Mouse (Mus musculus): Measurements from ENCODE around the gene Spred2. TPM values are rescaled to one million over a fixed set of nuclear protein-coding genes. Genes with fewer than 3 reads are reported as not detected.

Spred2 gene
- polyA plus RNA-seq, 1 experiment, result not detected

DNA sequence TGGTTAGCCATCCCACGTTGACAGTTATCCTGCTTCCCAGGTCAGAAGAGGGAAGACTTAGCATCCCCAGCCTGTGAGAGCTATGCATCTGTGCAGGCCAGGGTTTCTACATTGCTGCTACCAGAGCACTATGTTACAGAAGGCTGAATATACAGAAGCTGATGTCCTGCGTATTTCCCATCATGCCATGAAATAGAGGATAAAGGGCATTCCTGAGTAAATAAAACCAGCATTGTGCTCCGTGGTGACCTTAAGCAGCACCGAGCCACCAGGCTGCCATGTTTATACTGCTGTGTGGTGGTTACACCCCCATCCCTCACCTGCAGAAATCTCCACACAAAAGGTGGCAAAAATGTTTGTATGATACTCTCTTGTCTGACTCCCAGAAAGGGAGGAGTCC lies 78.7 kb downstream of the Spred2 start:
- TF ChIP-seq CTCF (IDR thresholded peaks at IDR 0.05; ENCODE audit: insufficient read depth, low read depth, low read length) (no peak), POLR2A (IDR thresholded peaks at IDR 0.05; ENCODE audit: insufficient read depth, low read depth, low read length) (no peak)
- Histone ChIP-seq H3K4me1 (ENCODE audit: control insufficient read depth, insufficient read depth, low read length) (no peaks in the 10 kb centered on the region), H3K27ac (ENCODE audit: insufficient read depth, low read depth, low read length) (no peak overlapping the region), H3K4me3 (ENCODE audit: insufficient read depth, low read depth, low read length) (no peak overlapping the region)
- 86% methylated on average over 4 of the region's 4 CpGs for WGBS

DNA sequence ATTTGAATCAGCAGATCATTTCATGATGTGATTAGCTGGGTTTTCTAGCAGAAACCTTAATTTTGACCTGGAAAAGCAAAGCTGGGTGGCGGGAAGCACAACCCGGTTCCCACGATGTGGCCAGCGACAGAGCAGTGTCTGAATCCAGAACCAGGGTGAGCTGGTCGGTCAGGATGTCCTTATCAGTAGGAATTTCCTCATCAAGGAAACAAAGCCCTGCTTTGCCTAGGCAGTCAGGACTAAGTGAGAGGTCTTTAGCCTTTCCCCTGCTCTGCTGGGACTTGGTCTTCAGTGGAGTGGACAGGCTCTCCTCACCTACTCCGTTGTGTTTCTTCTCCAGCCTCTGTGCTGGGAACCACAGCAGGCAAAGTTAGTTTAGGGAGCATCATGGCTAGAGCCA lies 83.5 kb downstream of the Spred2 start:
- Histone ChIP-seq H3K4me1 (ENCODE audit: control insufficient read depth, insufficient read depth, low read length) (peaks cover 5% of the 10 kb centered on the region; the same call in 1 of the 2 replicates), H3K27ac (ENCODE audit: insufficient read depth, low read depth, low read length) (no peak overlapping the region), H3K4me3 (ENCODE audit: insufficient read depth, low read depth, low read length) (no peak overlapping the region)
- 91% methylated on average over 6 of the region's 6 CpGs for WGBS
- TF ChIP-seq POLR2A (IDR thresholded peaks at IDR 0.05; ENCODE audit: insufficient read depth, low read depth, low read length), result no peak
- no peak for TF ChIP-seq CTCF (IDR thresholded peaks at IDR 0.05; ENCODE audit: insufficient read depth, low read depth, low read length)

DNA sequence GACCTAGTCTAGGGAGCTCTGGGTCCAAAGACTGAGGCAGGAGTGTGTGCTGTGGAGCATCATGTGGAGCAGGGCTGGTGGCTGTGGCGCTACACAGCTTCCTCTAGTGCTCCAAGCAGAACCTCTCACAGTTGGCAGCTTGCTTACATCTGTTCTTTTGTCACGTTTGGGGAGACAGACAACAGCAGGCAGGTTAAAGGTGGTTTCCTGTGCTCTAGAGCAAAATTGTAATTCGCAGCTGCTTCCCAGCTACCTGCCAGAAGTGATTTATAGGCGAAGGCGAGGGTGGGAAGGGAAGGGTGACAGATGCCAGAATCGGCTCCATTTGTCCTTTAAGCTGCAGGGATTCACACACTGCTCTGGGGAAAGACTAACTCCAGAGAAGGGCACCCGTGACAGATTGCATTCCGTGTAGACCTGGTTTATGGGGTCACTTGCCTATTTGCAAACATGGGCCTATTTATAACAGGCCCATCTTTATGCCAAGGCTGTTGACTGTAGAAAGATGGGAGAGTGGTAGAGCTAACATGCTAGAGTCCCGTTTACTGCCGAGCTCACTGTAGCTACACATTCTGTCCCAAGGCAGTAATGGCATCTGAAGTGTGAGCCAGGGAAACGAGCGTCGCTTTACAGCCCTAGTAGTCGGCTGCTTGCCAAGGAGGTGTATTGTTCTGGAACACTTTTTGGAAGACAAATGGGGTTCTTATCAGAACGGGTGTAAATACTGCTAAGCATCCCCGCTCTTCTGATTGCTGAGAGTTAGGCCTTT lies 87.2 kb downstream of the Spred2 start:
- H3K4me1 ChIP-seq (ENCODE audit: control insufficient read depth, insufficient read depth, low read length), result peaks cover 5% of the 10 kb centered on the region; the same call in 1 of the 2 replicates
- no peak overlapping the region for H3K27ac ChIP-seq (ENCODE audit: insufficient read depth, low read depth, low read length)
- H3K4me3 ChIP-seq (ENCODE audit: insufficient read depth, low read depth, low read length), result no peak overlapping the region
- WGBS, result 62% methylated on average over 16 of the region's 16 CpGs
- no peak for TF ChIP-seq CTCF (IDR thresholded peaks at IDR 0.05; ENCODE audit: insufficient read depth, low read depth, low read length)

DNA sequence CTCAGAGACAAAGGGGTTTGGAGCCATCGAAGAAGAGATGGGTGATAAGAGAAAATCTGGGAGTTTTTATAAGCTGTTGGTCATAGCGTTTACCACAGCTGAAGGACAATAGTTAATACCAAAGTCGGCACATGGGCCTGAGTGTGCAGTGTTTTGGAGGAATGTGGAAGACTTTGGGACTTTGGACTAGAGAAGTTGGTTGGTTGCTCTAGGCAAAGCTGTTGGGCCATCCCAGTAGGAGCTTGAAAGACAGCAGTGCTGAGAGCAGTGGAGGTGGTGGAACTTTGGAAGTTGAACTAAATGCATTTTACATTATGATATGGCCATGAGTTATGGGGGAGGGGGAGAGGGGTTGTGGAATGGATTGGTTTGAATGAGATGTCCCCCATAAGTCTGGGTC lies 89.2 kb downstream of the Spred2 start:
- H3K4me3 ChIP-seq (ENCODE audit: insufficient read depth, low read depth, low read length), result no peak overlapping the region
- peaks cover 5% of the 10 kb centered on the region; the same call in 1 of the 2 replicates for H3K4me1 ChIP-seq (ENCODE audit: control insufficient read depth, insufficient read depth, low read length)
- H3K27ac ChIP-seq (ENCODE audit: insufficient read depth, low read depth, low read length), result no peak overlapping the region
- 95% methylated on average over 3 of the region's 3 CpGs for WGBS
- TF ChIP-seq CTCF (IDR thresholded peaks at IDR 0.05; ENCODE audit: insufficient read depth, low read depth, low read length), result no peak
- no peak for TF ChIP-seq POLR2A (IDR thresholded peaks at IDR 0.05; ENCODE audit: insufficient read depth, low read depth, low read length)

DNA sequence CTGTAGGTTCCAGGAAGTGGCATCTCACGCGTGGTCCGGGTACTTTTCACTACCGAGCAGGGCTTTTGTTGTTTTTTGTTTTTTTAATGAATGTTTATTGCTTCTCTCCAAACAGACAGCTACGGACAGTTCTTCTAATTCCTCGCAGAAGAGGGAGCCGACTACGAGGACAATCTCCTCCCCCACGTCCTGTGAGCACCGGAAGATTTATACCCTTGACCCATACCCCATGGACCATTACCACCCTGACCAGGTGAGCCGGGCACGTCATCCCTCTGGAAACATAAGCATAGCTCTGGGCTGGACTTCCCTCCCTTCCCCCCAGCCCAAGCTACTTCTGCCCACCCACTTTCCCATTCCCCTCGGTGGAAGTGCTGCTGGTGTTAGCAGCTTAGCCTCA lies 93.8 kb downstream of the Spred2 start:
- no peak overlapping the region for H3K4me3 ChIP-seq (ENCODE audit: insufficient read depth, low read depth, low read length)
- H3K27ac ChIP-seq (ENCODE audit: insufficient read depth, low read depth, low read length), result no peak overlapping the region
- WGBS, result 95% methylated on average over 13 of the region's 13 CpGs
- TF ChIP-seq CTCF (IDR thresholded peaks at IDR 0.05; ENCODE audit: insufficient read depth, low read depth, low read length), result no peak
- no peak for TF ChIP-seq POLR2A (IDR thresholded peaks at IDR 0.05; ENCODE audit: insufficient read depth, low read depth, low read length)
- H3K4me1 ChIP-seq (ENCODE audit: control insufficient read depth, insufficient read depth, low read length), result peaks cover 7% of the 10 kb centered on the region

DNA sequence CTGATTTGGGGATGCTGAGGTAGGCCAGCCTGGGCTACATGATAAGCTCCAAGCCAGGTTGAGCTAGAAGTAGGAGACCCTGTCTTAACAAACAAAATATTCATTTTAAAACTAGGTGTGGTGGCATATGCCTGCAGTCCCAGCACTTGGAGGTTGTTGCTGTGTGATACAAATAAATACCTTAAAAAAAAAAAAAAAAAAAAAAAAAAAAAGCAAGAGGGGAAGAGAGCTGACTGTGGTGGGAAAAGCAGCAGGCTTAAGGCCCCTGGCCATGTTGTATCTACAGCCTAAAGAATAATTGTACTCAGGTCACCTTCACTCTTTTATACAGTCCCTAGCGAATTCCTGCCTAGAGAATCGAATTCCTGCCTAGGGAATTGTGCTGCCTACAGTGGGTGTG lies 94.7 kb downstream of the Spred2 start:
- TF ChIP-seq CTCF (IDR thresholded peaks at IDR 0.05; ENCODE audit: insufficient read depth, low read depth, low read length), result no peak
- no peak for TF ChIP-seq POLR2A (IDR thresholded peaks at IDR 0.05; ENCODE audit: insufficient read depth, low read depth, low read length)
- H3K4me3 ChIP-seq (ENCODE audit: insufficient read depth, low read depth, low read length), result no peak overlapping the region
- H3K27ac ChIP-seq (ENCODE audit: insufficient read depth, low read depth, low read length), result no peak overlapping the region
- peaks cover 9% of the 10 kb centered on the region for H3K4me1 ChIP-seq (ENCODE audit: control insufficient read depth, insufficient read depth, low read length)
- WGBS, result 100% methylated on average over 2 of the region's 2 CpGs

DNA sequence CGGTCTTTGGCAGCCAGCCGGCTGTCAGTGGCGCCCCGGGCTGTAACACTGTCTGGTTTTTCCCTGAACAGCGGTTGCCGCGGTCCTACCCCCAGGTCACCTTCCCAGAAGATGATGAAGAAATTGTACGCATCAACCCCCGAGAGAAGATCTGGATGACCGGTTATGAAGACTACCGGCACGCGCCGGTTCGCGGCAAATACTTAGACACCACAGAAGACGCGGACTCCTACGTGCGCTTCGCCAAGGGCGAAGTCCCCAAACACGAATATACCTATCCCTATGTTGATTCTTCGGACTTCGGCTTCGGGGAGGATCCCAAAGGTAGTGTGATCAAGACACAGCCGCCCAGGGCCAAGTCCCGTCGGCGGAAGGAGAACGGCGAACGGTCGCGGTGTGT lies 96.5 kb downstream of the Spred2 start:
- H3K4me1 ChIP-seq (ENCODE audit: control insufficient read depth, insufficient read depth, low read length), result peaks cover 9% of the 10 kb centered on the region
- no peak overlapping the region for H3K27ac ChIP-seq (ENCODE audit: insufficient read depth, low read depth, low read length)
- WGBS, result 99% methylated on average over 35 of the region's 35 CpGs
- H3K4me3 ChIP-seq (ENCODE audit: insufficient read depth, low read depth, low read length), result no peak overlapping the region
- no peak for TF ChIP-seq POLR2A (IDR thresholded peaks at IDR 0.05; ENCODE audit: insufficient read depth, low read depth, low read length)
- TF ChIP-seq CTCF (IDR thresholded peaks at IDR 0.05; ENCODE audit: insufficient read depth, low read depth, low read length), result no peak

DNA sequence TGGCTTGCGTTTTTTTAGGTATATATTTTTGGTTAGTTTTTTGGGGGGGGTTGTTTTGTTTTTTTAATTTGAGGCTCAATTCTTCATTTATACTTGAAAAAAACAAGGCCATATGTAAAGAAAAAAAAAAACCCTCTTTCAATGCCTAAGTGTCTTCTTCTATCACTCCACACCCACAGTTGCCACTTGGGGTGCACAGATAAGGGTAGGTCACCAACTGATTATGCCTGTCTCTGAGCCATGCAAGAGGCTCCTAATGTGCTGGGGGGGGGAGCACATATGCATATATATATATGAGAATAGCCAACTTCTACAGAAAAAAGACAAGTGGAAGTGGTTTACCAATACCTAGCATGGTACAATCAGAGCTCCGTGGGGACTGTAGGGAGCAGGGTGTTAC lies 98.3 kb downstream of the Spred2 start:
- Histone ChIP-seq H3K4me1 (ENCODE audit: control insufficient read depth, insufficient read depth, low read length) (peaks cover 9% of the 10 kb centered on the region), H3K4me3 (ENCODE audit: insufficient read depth, low read depth, low read length) (no peak overlapping the region), H3K27ac (ENCODE audit: insufficient read depth, low read depth, low read length) (no peak overlapping the region)
- TF ChIP-seq CTCF (IDR thresholded peaks at IDR 0.05; ENCODE audit: insufficient read depth, low read depth, low read length) (no peak), POLR2A (IDR thresholded peaks at IDR 0.05; ENCODE audit: insufficient read depth, low read depth, low read length) (no peak)
- 86% methylated on average over 2 of the region's 2 CpGs for WGBS

DNA sequence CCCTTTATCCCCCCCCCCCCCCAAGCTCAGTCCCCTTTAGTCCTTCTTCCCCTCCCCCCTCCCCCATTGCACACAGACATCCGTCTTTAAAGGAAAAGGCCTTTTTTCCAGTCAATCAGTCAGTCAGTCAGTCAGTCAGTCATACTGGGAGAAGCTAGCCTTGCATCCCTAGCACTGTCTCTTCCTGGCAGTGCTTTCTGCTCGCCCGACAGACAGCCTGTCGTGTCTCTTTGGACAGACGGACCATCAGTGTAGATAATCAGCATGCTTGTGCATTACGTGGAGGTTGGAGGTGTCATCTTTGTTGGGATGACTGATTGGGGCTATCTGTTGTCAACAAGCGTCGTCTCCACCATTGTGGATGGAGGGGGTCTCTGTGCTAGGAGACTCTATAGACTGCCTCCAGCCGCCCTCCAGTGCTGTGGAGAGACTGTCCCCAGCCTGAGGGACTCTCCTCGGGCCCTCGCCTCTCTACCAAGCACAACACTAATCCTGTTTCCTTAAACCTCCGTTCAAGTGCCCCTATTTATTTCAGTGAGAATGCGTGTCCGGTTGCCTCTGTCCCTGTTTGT lies 98.8 kb downstream of the Spred2 start:
- peaks cover 9% of the 10 kb centered on the region for H3K4me1 ChIP-seq (ENCODE audit: control insufficient read depth, insufficient read depth, low read length)
- no peak for TF ChIP-seq CTCF (IDR thresholded peaks at IDR 0.05; ENCODE audit: insufficient read depth, low read depth, low read length)
- no peak for TF ChIP-seq POLR2A (IDR thresholded peaks at IDR 0.05; ENCODE audit: insufficient read depth, low read depth, low read length)
- H3K27ac ChIP-seq (ENCODE audit: insufficient read depth, low read depth, low read length), result no peak overlapping the region
- no peak overlapping the region for H3K4me3 ChIP-seq (ENCODE audit: insufficient read depth, low read depth, low read length)
- 87% methylated on average over 14 of the region's 14 CpGs for WGBS
